Mouse (Mus musculus): ENCODE measurements at regions not wholly inside any gene's neighbourhood (a gene's known extent, or its start where the extent isn't known, plus 50 kb on each side); places are given as distances from the start of the nearest gene placed in this dataset.

DNA sequence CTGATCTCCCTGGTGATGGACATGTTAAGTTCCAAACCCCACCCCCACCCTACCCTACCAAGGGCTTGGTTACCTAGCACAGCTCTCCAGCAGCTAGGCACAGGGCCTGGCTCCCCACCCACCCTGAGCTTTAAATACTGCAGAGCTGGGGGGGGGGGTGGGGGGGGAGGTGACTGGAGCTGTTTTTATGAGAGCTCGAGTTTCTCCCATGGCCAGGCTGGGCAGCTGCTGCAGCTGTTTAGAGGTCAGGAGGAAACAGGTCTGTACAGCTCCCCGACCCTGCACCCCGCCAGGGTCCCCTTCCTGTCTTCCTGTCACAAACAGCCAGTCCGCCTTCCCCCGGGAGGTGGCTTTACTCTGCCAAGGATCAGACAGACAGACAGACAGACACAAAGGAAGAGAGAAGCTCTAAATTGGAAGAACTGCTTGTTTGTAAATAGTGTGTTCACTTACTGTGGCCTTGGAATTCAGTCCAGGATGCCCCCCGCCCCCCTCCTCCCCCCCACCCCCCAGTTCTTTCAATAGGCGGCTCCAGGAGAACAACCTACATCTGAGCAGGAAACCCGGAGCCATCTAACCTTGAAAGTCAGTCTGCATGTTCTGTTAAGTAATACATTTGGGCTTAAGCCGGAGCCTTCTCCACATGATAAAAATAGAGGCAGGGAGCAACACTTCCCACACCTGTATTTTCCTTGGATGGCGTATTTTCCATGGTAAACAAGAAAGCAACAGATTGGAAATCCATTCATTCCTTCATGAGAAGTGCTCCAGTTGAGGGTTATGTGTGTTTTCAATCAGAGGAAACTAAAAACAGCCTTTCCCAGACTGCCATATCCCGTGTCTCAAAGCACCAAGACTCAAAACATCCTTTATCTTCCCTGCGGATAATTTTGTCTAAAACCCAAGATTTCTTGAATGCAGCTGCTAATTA is 67.8 kb upstream of the Hes1 start:
- ATAC-seq (ENCODE audit: low FRiP score, low TSS enrichment) = peak; percentile 79
- H3K36me3 ChIP-seq (ENCODE audit: insufficient read depth, low read length) = no peaks in the 10 kb centered on the region
- H3K9ac ChIP-seq (replicated peaks; ENCODE audit: low read length) = no peak overlapping the region
- 21% methylated on average over 12 of the region's 12 CpGs for WGBS
- no peak overlapping the region for H3K4me3 ChIP-seq (ENCODE audit: low read length)
- H3K27ac ChIP-seq (ENCODE audit: low read length) = peak overlapping the region; percentile 36; the same call in 1 of the 2 replicates
- H3K4me2 ChIP-seq (replicated peaks; ENCODE audit: low read depth, low read length) = no peak overlapping the region
- no peaks in the 10 kb centered on the region for H3K9me3 ChIP-seq (ENCODE audit: low read length)
- H3K27me3 ChIP-seq (ENCODE audit: insufficient read depth, low read length) = no peaks in the 10 kb centered on the region
- peaks cover 23% of the 10 kb centered on the region for H3K4me1 ChIP-seq (ENCODE audit: insufficient read depth, low read length)

DNA sequence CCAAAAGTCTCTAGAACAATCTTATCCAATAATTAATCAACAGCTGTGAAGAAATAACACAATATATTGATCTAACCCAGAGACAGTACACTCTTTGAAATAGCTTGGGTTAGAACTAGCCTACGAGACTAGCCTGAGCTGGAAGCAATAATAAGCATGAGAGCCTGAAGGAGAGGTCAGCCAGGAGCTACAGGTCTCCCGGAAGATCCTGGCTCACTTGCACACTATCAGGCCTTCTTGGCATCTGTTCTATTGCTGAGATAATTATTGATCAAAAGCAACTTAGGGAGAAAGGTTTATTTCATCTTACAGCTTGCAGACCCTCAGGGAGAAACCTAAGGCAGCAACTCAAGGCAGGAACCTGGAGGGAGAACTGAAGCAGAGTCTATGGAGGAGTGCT is 64.0 kb upstream of the Hes1 start:
- 74% methylated on average over 2 of the region's 2 CpGs for WGBS
- no peaks in the 10 kb centered on the region for H3K36me3 ChIP-seq (ENCODE audit: insufficient read depth, low read length)
- H3K4me3 ChIP-seq (ENCODE audit: low read length) = no peak overlapping the region
- ATAC-seq (ENCODE audit: low FRiP score, low TSS enrichment) = no peak
- H3K27me3 ChIP-seq (ENCODE audit: insufficient read depth, low read length) = no peaks in the 10 kb centered on the region; the same call in 1 of the 2 replicates
- peaks cover 19% of the 10 kb centered on the region for H3K4me1 ChIP-seq (ENCODE audit: insufficient read depth, low read length)
- H3K27ac ChIP-seq (ENCODE audit: low read length) = no peak overlapping the region
- no peaks in the 10 kb centered on the region for H3K9me3 ChIP-seq (ENCODE audit: low read length)
- no peak overlapping the region for H3K4me2 ChIP-seq (replicated peaks; ENCODE audit: low read depth, low read length)
- no peak overlapping the region for H3K9ac ChIP-seq (replicated peaks; ENCODE audit: low read length)

DNA sequence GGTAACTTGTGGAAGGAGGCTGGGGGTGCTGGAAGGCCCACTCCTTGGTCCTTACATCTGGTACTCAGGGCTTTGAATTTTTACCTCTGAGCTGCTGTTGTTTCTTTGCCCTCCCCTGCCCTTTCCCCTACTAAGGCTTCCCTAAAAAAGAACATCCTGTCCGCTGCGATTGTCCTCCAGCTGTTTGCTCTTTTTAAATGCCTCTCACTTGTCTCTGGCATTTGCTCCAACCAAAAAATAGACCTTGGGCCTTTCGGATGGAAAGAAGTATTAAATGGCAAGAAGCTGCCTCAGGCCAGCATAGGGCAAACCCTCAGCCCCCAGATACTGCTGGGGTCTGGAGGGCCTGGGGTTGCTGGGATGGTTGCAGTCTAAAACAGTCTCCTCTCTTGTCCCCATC is 59.1 kb upstream of the Hes1 start:
- Histone ChIP-seq H3K36me3 (ENCODE audit: insufficient read depth, low read length) (no peaks in the 10 kb centered on the region), H3K4me1 (ENCODE audit: insufficient read depth, low read length) (peaks cover 20% of the 10 kb centered on the region), H3K4me3 (ENCODE audit: low read length) (no peak overlapping the region), H3K27me3 (ENCODE audit: insufficient read depth, low read length) (peaks cover 16% of the 10 kb centered on the region), H3K9ac (replicated peaks; ENCODE audit: low read length) (no peak overlapping the region), H3K9me3 (ENCODE audit: low read length) (no peaks in the 10 kb centered on the region), H3K4me2 (replicated peaks; ENCODE audit: low read depth, low read length) (no peak overlapping the region), H3K27ac (ENCODE audit: low read length) (no peak overlapping the region)
- 57% methylated on average over 3 of the region's 3 CpGs for WGBS
- ATAC-seq (ENCODE audit: low FRiP score, low TSS enrichment) = no peak

DNA sequence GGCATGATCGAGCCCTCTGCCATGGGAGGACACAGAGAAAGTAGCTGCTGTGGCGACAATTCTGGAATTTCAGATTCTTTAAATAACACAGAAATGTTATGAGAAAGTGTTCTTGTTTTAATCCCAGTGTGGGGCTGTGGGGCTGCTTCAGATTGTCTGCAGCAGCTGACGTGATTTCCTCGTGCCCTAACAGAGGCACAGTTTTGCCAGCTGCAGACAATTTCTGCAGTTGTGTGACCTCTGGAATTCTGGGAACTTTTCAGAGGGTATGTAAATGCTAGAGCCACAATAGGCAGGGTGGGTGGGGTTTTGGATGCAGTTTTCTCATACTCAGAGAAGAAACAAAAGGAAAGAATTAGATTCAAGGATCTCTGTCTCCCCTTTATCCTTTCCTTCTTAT is 57.4 kb upstream of the Hes1 start:
- 83% methylated on average over 4 of the region's 4 CpGs for WGBS
- Histone ChIP-seq H3K4me2 (replicated peaks; ENCODE audit: low read depth, low read length) (no peak overlapping the region), H3K27ac (ENCODE audit: low read length) (no peak overlapping the region), H3K36me3 (ENCODE audit: insufficient read depth, low read length) (no peaks in the 10 kb centered on the region), H3K9me3 (ENCODE audit: low read length) (no peaks in the 10 kb centered on the region), H3K9ac (replicated peaks; ENCODE audit: low read length) (peak overlapping the region; percentile 23; the same call in 1 of the 2 replicates), H3K4me3 (ENCODE audit: low read length) (no peak overlapping the region), H3K4me1 (ENCODE audit: insufficient read depth, low read length) (peaks cover 19% of the 10 kb centered on the region), H3K27me3 (ENCODE audit: insufficient read depth, low read length) (peaks cover 16% of the 10 kb centered on the region)
- no peak for ATAC-seq (ENCODE audit: low FRiP score, low TSS enrichment)

DNA sequence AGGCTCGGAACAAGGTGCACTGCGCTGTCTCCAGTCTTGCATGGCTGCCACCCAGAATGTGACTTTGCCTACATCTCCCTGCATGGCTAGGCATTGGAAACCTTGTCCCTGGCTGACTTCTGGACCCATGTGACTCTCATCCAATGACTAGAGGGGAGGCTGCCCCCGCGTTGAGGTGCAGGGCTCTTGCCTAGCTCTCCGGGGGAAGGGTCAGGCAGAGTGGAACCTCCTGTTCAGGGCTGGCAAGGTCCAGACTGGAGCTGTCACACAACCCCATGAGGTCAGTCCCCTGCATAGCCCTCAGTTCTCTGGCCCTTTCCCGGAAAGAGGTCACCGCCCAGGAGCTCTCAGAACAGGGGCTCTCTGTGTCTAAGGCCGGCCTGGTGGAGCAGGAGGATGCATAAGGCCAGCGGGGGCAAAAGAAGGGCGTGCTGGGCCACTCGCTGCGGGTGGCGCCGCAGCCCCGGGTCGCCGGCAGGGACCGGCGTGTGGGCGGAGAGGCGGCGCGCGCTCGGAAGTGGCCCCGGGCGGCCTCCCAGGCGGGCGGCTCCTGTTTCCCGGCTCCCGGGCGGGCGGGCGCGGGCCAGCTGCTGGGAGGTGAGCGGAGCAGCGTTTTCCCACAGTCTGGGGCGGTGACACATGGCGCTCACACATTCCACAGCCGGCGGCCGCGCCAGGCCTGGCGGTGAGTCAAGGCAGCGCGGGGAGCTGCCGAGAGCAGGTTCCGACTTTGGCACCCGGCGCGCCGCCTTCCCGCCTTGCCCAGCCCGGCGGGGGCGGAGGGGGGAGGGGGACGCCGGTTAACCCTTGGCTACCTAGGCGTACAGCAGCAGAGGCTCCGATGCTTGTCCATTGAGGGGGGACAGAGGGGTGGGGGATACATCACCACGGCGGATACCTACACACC is 55.5 kb upstream of the Hes1 start:
- no peaks in the 10 kb centered on the region for H3K36me3 ChIP-seq (ENCODE audit: insufficient read depth, low read length)
- WGBS = 1% methylated on average over 53 of the region's 62 CpGs
- H3K9me3 ChIP-seq (ENCODE audit: low read length) = no peaks in the 10 kb centered on the region
- H3K9ac ChIP-seq (replicated peaks; ENCODE audit: low read length) = peak overlapping the region; percentile 67
- H3K4me3 ChIP-seq (ENCODE audit: low read length) = peak overlapping the region; percentile 47
- H3K4me1 ChIP-seq (ENCODE audit: insufficient read depth, low read length) = peaks cover 19% of the 10 kb centered on the region
- peaks cover 16% of the 10 kb centered on the region for H3K27me3 ChIP-seq (ENCODE audit: insufficient read depth, low read length)
- ATAC-seq (ENCODE audit: low FRiP score, low TSS enrichment) = peak; percentile 95
- H3K27ac ChIP-seq (ENCODE audit: low read length) = peak overlapping the region; percentile 89
- peak overlapping the region; percentile 65 for H3K4me2 ChIP-seq (replicated peaks; ENCODE audit: low read depth, low read length)

DNA sequence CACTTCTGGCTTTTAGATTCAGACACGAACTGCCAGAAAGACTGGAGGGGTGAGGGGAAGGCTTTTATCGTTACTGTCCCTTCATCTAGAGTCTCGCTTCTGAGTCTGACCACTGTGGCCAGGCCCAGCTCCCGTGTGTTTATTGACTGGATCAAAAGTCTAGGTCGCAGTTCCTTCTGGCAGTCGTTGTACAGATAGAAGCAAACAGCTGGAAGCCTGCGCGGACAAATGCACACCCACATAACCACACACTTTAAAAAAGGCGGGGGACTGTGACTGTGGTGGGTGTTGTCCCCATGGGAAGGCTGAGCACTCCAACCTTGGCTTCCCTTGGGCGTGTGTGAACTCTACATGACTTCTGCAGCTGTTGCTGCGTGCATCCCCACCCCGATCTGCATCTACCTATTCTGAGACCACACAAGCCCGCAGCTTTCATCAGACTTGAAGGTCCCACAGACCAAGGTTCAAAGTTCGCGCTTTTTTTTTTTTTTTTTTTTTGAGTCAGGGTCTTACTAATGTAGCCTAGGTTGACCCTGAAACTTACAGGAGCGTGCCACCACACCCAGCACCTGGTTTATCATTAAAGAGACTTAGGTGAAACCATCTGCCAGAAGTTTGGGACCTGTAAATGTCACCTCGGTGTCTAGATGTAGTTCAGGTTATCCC is 54.5 kb upstream of the Hes1 start:
- ATAC-seq (ENCODE audit: low FRiP score, low TSS enrichment) = no peak
- H3K9me3 ChIP-seq (ENCODE audit: low read length) = no peaks in the 10 kb centered on the region
- peak overlapping the region; percentile 65 for H3K4me2 ChIP-seq (replicated peaks; ENCODE audit: low read depth, low read length)
- H3K27me3 ChIP-seq (ENCODE audit: insufficient read depth, low read length) = peaks cover 16% of the 10 kb centered on the region
- peak overlapping the region; percentile 47 for H3K4me3 ChIP-seq (ENCODE audit: low read length)
- 10% methylated on average over 17 of the region's 17 CpGs for WGBS
- H3K27ac ChIP-seq (ENCODE audit: low read length) = peak overlapping the region; percentile 89
- no peaks in the 10 kb centered on the region for H3K36me3 ChIP-seq (ENCODE audit: insufficient read depth, low read length)
- H3K4me1 ChIP-seq (ENCODE audit: insufficient read depth, low read length) = peaks cover 24% of the 10 kb centered on the region
- peak overlapping the region; percentile 67 for H3K9ac ChIP-seq (replicated peaks; ENCODE audit: low read length)

DNA sequence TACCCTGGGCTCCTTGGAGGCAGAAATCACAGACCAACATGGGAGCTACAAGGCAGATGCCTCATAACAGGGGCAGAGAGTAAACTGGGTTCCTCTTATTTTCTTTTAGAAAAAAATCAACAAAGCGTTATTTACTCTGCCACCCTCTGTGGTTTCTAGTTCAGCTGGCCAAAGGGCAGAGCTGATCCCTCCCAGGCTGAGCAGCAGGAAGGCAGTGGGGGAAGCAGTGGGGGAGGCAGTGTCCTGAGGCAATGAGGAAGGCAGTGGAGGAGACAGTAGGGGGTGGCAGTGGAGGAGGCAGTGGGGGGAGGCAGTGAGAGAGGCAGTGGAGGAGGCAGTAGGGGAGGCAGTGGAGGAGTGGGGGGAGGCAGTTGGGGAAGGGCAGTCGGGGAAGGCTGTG is 51.1 kb upstream of the Hes1 start:
- Histone ChIP-seq H3K9me3 (ENCODE audit: low read length) (no peaks in the 10 kb centered on the region), H3K4me1 (ENCODE audit: insufficient read depth, low read length) (peaks cover 28% of the 10 kb centered on the region), H3K27me3 (ENCODE audit: insufficient read depth, low read length) (no peaks in the 10 kb centered on the region), H3K4me3 (ENCODE audit: low read length) (no peak overlapping the region), H3K36me3 (ENCODE audit: insufficient read depth, low read length) (no peaks in the 10 kb centered on the region), H3K4me2 (replicated peaks; ENCODE audit: low read depth, low read length) (no peak overlapping the region), H3K27ac (ENCODE audit: low read length) (no peak overlapping the region), H3K9ac (replicated peaks; ENCODE audit: low read length) (no peak overlapping the region)
- WGBS = 14% methylated on average over 2 of the region's 2 CpGs
- no peak for ATAC-seq (ENCODE audit: low FRiP score, low TSS enrichment)

DNA sequence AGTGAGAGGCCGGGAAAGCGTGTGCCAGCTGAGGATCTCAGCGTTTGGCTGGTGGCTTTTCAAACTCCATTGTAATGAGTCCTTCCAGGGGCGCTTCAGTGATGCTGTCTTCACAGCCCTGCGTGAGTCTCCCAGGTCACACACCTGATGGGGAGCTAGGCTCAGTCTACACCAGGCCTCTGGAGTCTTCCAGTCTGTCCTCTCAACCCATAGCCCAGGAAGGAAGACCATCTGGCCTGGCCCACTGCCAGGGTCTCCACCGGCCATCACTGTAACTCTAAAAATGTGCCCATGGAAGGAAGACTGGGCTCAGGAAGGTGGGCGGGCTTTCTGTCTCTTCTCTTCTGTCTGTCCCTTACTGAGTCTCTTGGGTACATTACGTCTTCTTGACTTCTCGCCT is 50.2 kb upstream of the Hes1 start:
- ATAC-seq (ENCODE audit: low FRiP score, low TSS enrichment) = no peak
- no peaks in the 10 kb centered on the region for H3K9me3 ChIP-seq (ENCODE audit: low read length)
- no peak overlapping the region for H3K4me2 ChIP-seq (replicated peaks; ENCODE audit: low read depth, low read length)
- no peak overlapping the region for H3K9ac ChIP-seq (replicated peaks; ENCODE audit: low read length)
- WGBS = 87% methylated on average over 9 of the region's 9 CpGs
- no peak overlapping the region for H3K27ac ChIP-seq (ENCODE audit: low read length)
- H3K4me3 ChIP-seq (ENCODE audit: low read length) = no peak overlapping the region
- peaks cover 26% of the 10 kb centered on the region for H3K4me1 ChIP-seq (ENCODE audit: insufficient read depth, low read length)
- no peaks in the 10 kb centered on the region for H3K36me3 ChIP-seq (ENCODE audit: insufficient read depth, low read length)
- H3K27me3 ChIP-seq (ENCODE audit: insufficient read depth, low read length) = peaks cover 7% of the 10 kb centered on the region; the same call in 1 of the 2 replicates
